Mouse (Mus musculus) hindbrain, embryonic 10.5 days (tissue): Measurements from ENCODE around the gene Pgam1. TPM values are rescaled to one million over a fixed set of nuclear protein-coding genes. Genes with fewer than 3 reads are reported as not detected.

Experiments used
- polyA plus RNA-seq: library from polyadenylated mRNA; unstranded; fragments of >200 nt; fragmentation: Nextera tagmentation; extraction: Ambion mirVana; gene quantifications from 2 replicates; pipeline ENCODE4 v1.2.1, GENCODE M21; 2016

Pgam1 gene
- polyA plus RNA-seq, 1 experiment from 2014 or later, result 900 TPM

Other genes with a start within 250 kb of the Pgam1 start
- gene Slit1, start 168.3 kb upstream of the Pgam1 start, polyA plus RNA-seq, result 13.9 and 18.0 TPM in 2 replicates
- 27.9 and 37.9 TPM in 2 replicates for gene Arhgap19, start 109.9 kb upstream of the Pgam1 start, polyA plus RNA-seq
- gene Frat1, start 82.0 kb upstream of the Pgam1 start, polyA plus RNA-seq, result 10.8 and 13.4 TPM in 2 replicates
- 5.4 and 6.7 TPM in 2 replicates for gene Frat2, start 63.8 kb upstream of the Pgam1 start, polyA plus RNA-seq
- gene Rrp12, start 15.8 kb upstream of the Pgam1 start, polyA plus RNA-seq, result 27.3 and 34.1 TPM in 2 replicates
- gene Exosc1, start 21.5 kb downstream of the Pgam1 start, polyA plus RNA-seq, result 75.5 and 92.1 TPM in 2 replicates
- gene Zdhhc16, start 21.6 kb downstream of the Pgam1 start, polyA plus RNA-seq, result 87.1 and 92.5 TPM in 2 replicates
- 32.2 and 39.5 TPM in 2 replicates for gene Mms19, start 69.2 kb downstream of the Pgam1 start, polyA plus RNA-seq
- 11.5 and 16.9 TPM in 2 replicates for gene Ubtd1, start 69.8 kb downstream of the Pgam1 start, polyA plus RNA-seq
- 0.39 TPM in 1 of 2 replicates, not detected in the other for gene Ankrd2, start 124.1 kb downstream of the Pgam1 start, polyA plus RNA-seq
- gene Hoga1, start 133.7 kb downstream of the Pgam1 start, polyA plus RNA-seq, result 1.3 and 1.9 TPM in 2 replicates
- not detected in 2 replicates for gene 4933411K16Rik, start 140.3 kb downstream of the Pgam1 start, polyA plus RNA-seq
- gene Morn4, start 174.4 kb downstream of the Pgam1 start, polyA plus RNA-seq, result 52.6 and 73.6 TPM in 2 replicates
- gene Pi4k2a, start 178.5 kb downstream of the Pgam1 start, polyA plus RNA-seq, result 28.2 TPM in 2 replicates
- 17.5 and 19.0 TPM in 2 replicates for gene Avpi1, start 217.1 kb downstream of the Pgam1 start, polyA plus RNA-seq
- gene Marveld1, start 235.5 kb downstream of the Pgam1 start, polyA plus RNA-seq, result 3.1 and 3.6 TPM in 2 replicates